Mouse (Mus musculus) C2C12 (cell line): ENCODE measurements around the gene 4930467E23Rik.
"Not testable (repeated sequence)": the region's sequence is repeated elsewhere in the genome, so short reads cannot be mapped to it uniquely, and the experiment has no call there.

Source experiments
- CEBPB ChIP-seq: IDR thresholded peaks from one replicate; pipeline ENCODE4 v1.6.1; 2011; ENCODE audit warnings: low read depth, mild to moderate bottlenecking, control low read depth, moderate library complexity
- CTCF ChIP-seq: IDR thresholded peaks from one replicate; pipeline ENCODE4 v1.5.1; 2011; ENCODE audit not compliant: control insufficient read depth, insufficient read depth, insufficient read length
- FOSL1 ChIP-seq: IDR thresholded peaks from one replicate; pipeline ENCODE4 v1.8.0; 2011; ENCODE audit warnings: mild to moderate bottlenecking, low read length; ENCODE audit not compliant: poor library complexity, insufficient read depth, severe bottlenecking
- MAX ChIP-seq: IDR thresholded peaks from one replicate; pipeline ENCODE4 v1.6.1; 2011; ENCODE audit warnings: mild to moderate bottlenecking, control low read depth
- MYOG ChIP-seq: IDR thresholded peaks from one replicate; pipeline ENCODE4 v1.6.1; 2011; ENCODE audit not compliant: control insufficient read depth, insufficient read length; ENCODE audit errors: extremely low read depth
- USF1 ChIP-seq: IDR thresholded peaks from one replicate; pipeline ENCODE4 v1.6.1; 2011; ENCODE audit warnings: low read depth, mild to moderate bottlenecking, control low read depth, moderate library complexity

DNA sequence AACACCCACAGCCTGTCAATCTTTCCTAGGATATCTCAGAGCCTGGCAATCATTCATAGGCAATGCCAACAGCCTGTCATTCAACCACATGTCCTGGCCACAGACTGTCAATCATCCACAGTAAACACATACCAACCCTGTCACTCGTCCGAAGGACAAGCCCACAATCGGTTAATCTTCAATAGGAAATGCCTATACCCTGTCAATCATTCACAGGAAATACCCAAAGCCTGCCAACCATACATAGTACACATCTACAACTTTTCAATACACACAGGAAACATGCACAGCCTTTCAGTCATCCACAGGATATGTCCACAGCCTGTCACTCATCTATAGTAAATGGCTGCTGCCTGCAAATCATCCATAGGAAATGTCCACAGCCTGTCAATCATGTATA is 9.9 kb upstream of the 4930467E23Rik start:
- TF ChIP-seq CTCF, USF1, MAX, CEBPB, MYOG, FOSL1: not testable (repeated sequence)
